In genomic region chr2:157462776-157463710, GRCm38 (mm10) we compare ENCODE assay signal across 8 mouse cellular contexts. TPM values are rescaled to one million over a fixed set of nuclear protein-coding genes. Genes with fewer than 3 reads are reported as not detected.
DNase-seq lines count a peak whose midpoint lies in the region; ATAC-seq lines count a peak whose summit lies in the region.

No protein-coding gene starts in this region.

- no peaks in the 10 kb centered on the region for H3K9me3 ChIP-seq in heart, embryonic 13.5 days
- no peaks in the 10 kb centered on the region for H3K9me3 ChIP-seq in hindbrain, embryonic 10.5 days
- no peaks in the 10 kb centered on the region for H3K9me3 ChIP-seq in midbrain, embryonic 13.5 days

- WGBS in heart, embryonic 13.5 days, result 66% methylated on average over 20 of the region's 20 CpGs
- 29% methylated on average over 20 of the region's 20 CpGs for WGBS in hindbrain, embryonic 10.5 days
- WGBS in midbrain, embryonic 13.5 days, result 23% methylated on average over 20 of the region's 20 CpGs

- no peak overlapping the region for H3K4me3 ChIP-seq in heart, embryonic 13.5 days
- peak overlapping the region; percentile 37 for H3K4me3 ChIP-seq in hindbrain, embryonic 10.5 days
- no peak overlapping the region for H3K4me3 ChIP-seq in midbrain, embryonic 13.5 days (replicated peaks)

- H3K9ac ChIP-seq in heart, embryonic 13.5 days, result peak overlapping the region; percentile 28; the same call in 1 of the 2 replicates
- peak overlapping the region; percentile 75 for H3K9ac ChIP-seq in midbrain, embryonic 13.5 days (replicated peaks)

- H3K27ac ChIP-seq in heart, embryonic 13.5 days (replicated peaks), result peak overlapping the region; percentile 77
- H3K27ac ChIP-seq in hindbrain, embryonic 10.5 days, result peak overlapping the region; percentile 99
- H3K27ac ChIP-seq in midbrain, embryonic 13.5 days, result peak overlapping the region; percentile 100

- H3K4me2 ChIP-seq in heart, embryonic 13.5 days, result no peak overlapping the region
- H3K4me2 ChIP-seq in midbrain, embryonic 13.5 days (replicated peaks), result peak overlapping the region; percentile 45

- ATAC-seq in heart, embryonic 13.5 days (ENCODE audit: extremely low read depth, insufficient number of reproducible peaks, low FRiP score, low TSS enrichment), result no peak
- ATAC-seq in midbrain, embryonic 13.5 days, result peak; percentile 10

- DNase-seq in heart, postnatal 14 days, result no peak
- DNase-seq in R1 (ENCODE audit: low read depth, low spot score), result peak; percentile 93
- peak; percentile 87 for DNase-seq in hindbrain, embryonic 10.5 days (ENCODE audit: low spot score)
- DNase-seq in thymus, postnatal 14 days, result no peak
- DNase-seq in cerebellum, postnatal 36 days, result no peak
- no peak for DNase-seq in spleen, postnatal 4 days (ENCODE audit: low spot score in 2 of 2)

- H3K4me1 ChIP-seq in heart, embryonic 13.5 days, result peaks cover 51% of the 10 kb centered on the region
- peaks cover 100% of the 10 kb centered on the region for H3K4me1 ChIP-seq in hindbrain, embryonic 10.5 days (replicated peaks)
- peaks cover 95% of the 10 kb centered on the region for H3K4me1 ChIP-seq in midbrain, embryonic 13.5 days (replicated peaks)

- peaks cover 69% of the 10 kb centered on the region for H3K36me3 ChIP-seq in heart, embryonic 13.5 days
- peaks cover 62% of the 10 kb centered on the region for H3K36me3 ChIP-seq in hindbrain, embryonic 10.5 days
- peaks cover 56% of the 10 kb centered on the region for H3K36me3 ChIP-seq in midbrain, embryonic 13.5 days

- intact Hi-C loops in heart, postnatal 14 days (cut with DNase I), result no loop called here

- no peaks in the 10 kb centered on the region for H3K27me3 ChIP-seq in heart, embryonic 13.5 days (replicated peaks)
- H3K27me3 ChIP-seq in hindbrain, embryonic 10.5 days (ENCODE audit: insufficient read depth, poor library complexity, severe bottlenecking), result 0 out of 2 replicates have a peak, but pooled peaks cover 7% of the 10 kb centered on the region
- H3K27me3 ChIP-seq in midbrain, embryonic 13.5 days, result no peaks in the 10 kb centered on the region

RNA-seq across cellular contexts. Expression of gene Src, which starts 44.8 kb away (rescaled TPM):
- polyA plus RNA-seq in heart, embryonic 13.5 days (2015; fragmentation: Nextera tagmentation; extraction: Ambion mirVana), result 7.3 and 7.6 TPM in 2 replicates
- total RNA-seq in heart, postnatal 14 days (2021), result 1 to 10 TPM; 5.5 to 6.9 TPM
- polyA plus RNA-seq in hindbrain, embryonic 10.5 days (2016; fragmentation: Nextera tagmentation; extraction: Ambion mirVana), result 20.8 and 29.3 TPM in 2 replicates
- 31.6 and 39.1 TPM in 2 replicates for polyA plus RNA-seq in midbrain, embryonic 13.5 days (2015; fragmentation: Nextera tagmentation; extraction: Ambion mirVana)

Comparison
In these comparisons a context has a peak if more than half of its experiments do, and no peak if none do; other contexts are left out.
1. DNase-seq: peak in R1 (single experiment) and hindbrain, embryonic 10.5 days (single experiment); none in heart, postnatal 14 days (0 of 2), thymus, postnatal 14 days (single experiment), cerebellum, postnatal 36 days (0 of 2) and spleen, postnatal 4 days (0 of 2).
2. Peak in every context shown above with its lines, with median percentiles within 50 percentile points of each other: H3K27ac ChIP-seq.